Mouse (Mus musculus): ENCODE measurements around the gene Kbtbd7. TPM values are rescaled to one million over a fixed set of nuclear protein-coding genes. Genes with fewer than 3 reads are reported as not detected.

Kbtbd7 gene
- polyA plus RNA-seq, 1 experiment, result 1.5 TPM

Other genes with a start within 250 kb of the Kbtbd7 start
- not detected for gene Zfp957, start 179.1 kb upstream of the Kbtbd7 start, polyA plus RNA-seq (2012; fragmentation: generic; extraction: Trizol)
- gene Rgcc, start 124.9 kb upstream of the Kbtbd7 start, polyA plus RNA-seq (2012; fragmentation: generic; extraction: Trizol), result 6.0 TPM
- 3.6 TPM for gene Naa16, start 35.7 kb upstream of the Kbtbd7 start, polyA plus RNA-seq (2012; fragmentation: generic; extraction: Trizol)
- gene Mtrf1, start 28.7 kb upstream of the Kbtbd7 start, polyA plus RNA-seq (2012; fragmentation: generic; extraction: Trizol), result 3.1 TPM
- gene Kbtbd6, start 25.3 kb downstream of the Kbtbd7 start, polyA plus RNA-seq (2012; fragmentation: generic; extraction: Trizol), result 0.05 TPM
- 3.6 TPM for gene Elf1, start 54.7 kb downstream of the Kbtbd7 start, polyA plus RNA-seq (2012; fragmentation: generic; extraction: Trizol)
- gene Wbp4, start 55.0 kb downstream of the Kbtbd7 start, polyA plus RNA-seq (2012; fragmentation: generic; extraction: Trizol), result 10.1 TPM
- gene Sugt1, start 161.2 kb downstream of the Kbtbd7 start, polyA plus RNA-seq (2012; fragmentation: generic; extraction: Trizol), result 65.4 TPM
- gene Cnmd, start 235.7 kb downstream of the Kbtbd7 start, polyA plus RNA-seq (2012; fragmentation: generic; extraction: Trizol), result not detected